Mouse (Mus musculus): Measurements from ENCODE around the gene Ppp1r1b. TPM values are rescaled to one million over a fixed set of nuclear protein-coding genes. Genes with fewer than 3 reads are reported as not detected.
A peak's percentile ranks its signal among the peaks of the same experiment; 100 is the strongest.
"Not testable (repeated sequence)": the region's sequence is repeated elsewhere in the genome, so short reads cannot be mapped to it uniquely, and the experiment has no call there.

Ppp1r1b gene
- polyA plus RNA-seq, 1 experiment from 2014 or later = 1.6 TPM

GRCm38 (mm10) chr11:98372406-98372805 is 24.2 kb downstream of the Ppp1r1b start:
- peaks cover 43% of the 10 kb centered on the region for H3K36me3 ChIP-seq
- 4% methylated on average over 2 of the region's 2 CpGs for WGBS
- no peaks in the 10 kb centered on the region for H3K9me3 ChIP-seq (replicated peaks)
- H3K4me3 ChIP-seq = peak overlapping the region; percentile 49
- peak; percentile 75 for DNase-seq (ENCODE audit: low spot score)
- H3K27ac ChIP-seq (replicated peaks) = peak overlapping the region; percentile 92
- peaks cover 44% of the 10 kb centered on the region for H3K4me1 ChIP-seq
- H3K27me3 ChIP-seq (ENCODE audit: low read depth, poor library complexity, severe bottlenecking) = no peaks in the 10 kb centered on the region

- no peak for DNase-seq (ENCODE audit: low spot score)
- no peaks in the 10 kb centered on the region for H3K9me3 ChIP-seq (replicated peaks)
- peaks cover 51% of the 10 kb centered on the region for H3K36me3 ChIP-seq
- peak overlapping the region; percentile 49; the same call in 1 of the 2 replicates for H3K4me3 ChIP-seq
- H3K27me3 ChIP-seq (ENCODE audit: low read depth, poor library complexity, severe bottlenecking) = no peaks in the 10 kb centered on the region
- WGBS = 90% methylated on average over 6 of the region's 6 CpGs
- no peak overlapping the region; the same call in 1 of the 2 replicates for H3K27ac ChIP-seq (replicated peaks)
- H3K4me1 ChIP-seq = peaks cover 44% of the 10 kb centered on the region
These were observed 25.0 kb downstream of the Ppp1r1b start for GRCm38 (mm10) chr11:98373244-98373643.

GRCm38 (mm10) chr11:98374266-98374665 is 26.1 kb downstream of the Ppp1r1b start:
- no peaks in the 10 kb centered on the region for H3K9me3 ChIP-seq (replicated peaks)
- no peak overlapping the region for H3K27ac ChIP-seq (replicated peaks)
- no peak overlapping the region for H3K4me3 ChIP-seq
- WGBS = 90% methylated on average over 8 of the region's 8 CpGs
- peaks cover 41% of the 10 kb centered on the region for H3K4me1 ChIP-seq
- DNase-seq (ENCODE audit: low spot score) = no peak
- H3K36me3 ChIP-seq = peaks cover 61% of the 10 kb centered on the region
- no peaks in the 10 kb centered on the region for H3K27me3 ChIP-seq (ENCODE audit: low read depth, poor library complexity, severe bottlenecking)

GRCm38 (mm10) chr11:98376756-98377155 is 28.6 kb downstream of the Ppp1r1b start:
- 68% methylated on average over 5 of the region's 5 CpGs for WGBS
- Histone ChIP-seq H3K9me3 (replicated peaks) (no peaks in the 10 kb centered on the region), H3K4me3 (no peak overlapping the region), H3K27ac (replicated peaks) (no peak overlapping the region), H3K4me1 (peaks cover 16% of the 10 kb centered on the region), H3K27me3 (ENCODE audit: low read depth, poor library complexity, severe bottlenecking) (no peaks in the 10 kb centered on the region), H3K36me3 (peaks cover 85% of the 10 kb centered on the region)
- no peak for DNase-seq (ENCODE audit: low spot score)

- DNase-seq (ENCODE audit: low spot score) = no peak
- H3K27ac ChIP-seq (replicated peaks) = no peak overlapping the region
- peaks cover 86% of the 10 kb centered on the region for H3K36me3 ChIP-seq
- 92% methylated on average over 11 of the region's 11 CpGs for WGBS
- H3K4me3 ChIP-seq = no peak overlapping the region
- H3K9me3 ChIP-seq (replicated peaks) = no peaks in the 10 kb centered on the region
- H3K4me1 ChIP-seq = peaks cover 6% of the 10 kb centered on the region
- no peaks in the 10 kb centered on the region for H3K27me3 ChIP-seq (ENCODE audit: low read depth, poor library complexity, severe bottlenecking)
These were observed 29.6 kb downstream of the Ppp1r1b start for GRCm38 (mm10) chr11:98377787-98378186.

- H3K27ac ChIP-seq (replicated peaks) = no peak overlapping the region
- peaks cover 12% of the 10 kb centered on the region for H3K27me3 ChIP-seq (ENCODE audit: low read depth, poor library complexity, severe bottlenecking)
- WGBS = 88% methylated on average over 7 of the region's 7 CpGs
- DNase-seq (ENCODE audit: low spot score) = no peak
- no peak overlapping the region for H3K4me3 ChIP-seq
- H3K9me3 ChIP-seq (replicated peaks) = no peaks in the 10 kb centered on the region
- H3K4me1 ChIP-seq = peaks cover 4% of the 10 kb centered on the region; the same call in 1 of the 2 replicates
- H3K36me3 ChIP-seq = peaks cover 76% of the 10 kb centered on the region
These were observed 31.2 kb downstream of the Ppp1r1b start for GRCm38 (mm10) chr11:98379379-98379778.

GRCm38 (mm10) chr11:98380106-98380505 is 31.9 kb downstream of the Ppp1r1b start:
- DNase-seq (ENCODE audit: low spot score) = no peak
- Histone ChIP-seq H3K4me1 (peaks cover 5% of the 10 kb centered on the region; the same call in 1 of the 2 replicates), H3K9me3 (replicated peaks) (no peaks in the 10 kb centered on the region), H3K27me3 (ENCODE audit: low read depth, poor library complexity, severe bottlenecking) (peaks cover 20% of the 10 kb centered on the region), H3K4me3 (no peak overlapping the region), H3K27ac (replicated peaks) (no peak overlapping the region), H3K36me3 (peaks cover 68% of the 10 kb centered on the region)
- 82% methylated on average over 6 of the region's 6 CpGs for WGBS

- Histone ChIP-seq H3K36me3 (peaks cover 53% of the 10 kb centered on the region), H3K4me3 (no peak overlapping the region), H3K27ac (replicated peaks) (no peak overlapping the region), H3K27me3 (ENCODE audit: low read depth, poor library complexity, severe bottlenecking) (peaks cover 35% of the 10 kb centered on the region), H3K9me3 (replicated peaks) (no peaks in the 10 kb centered on the region), H3K4me1 (peaks cover 10% of the 10 kb centered on the region)
- no peak for DNase-seq (ENCODE audit: low spot score)
- 92% methylated on average over 2 of the region's 2 CpGs for WGBS
These were observed 33.4 kb downstream of the Ppp1r1b start for GRCm38 (mm10) chr11:98381651-98382050.

GRCm38 (mm10) chr11:98382405-98382804 is 34.2 kb downstream of the Ppp1r1b start:
- DNase-seq (ENCODE audit: low spot score) = not testable (repeated sequence)
- 40% methylated on average over 2 of the region's 2 CpGs for WGBS

GRCm38 (mm10) chr11:98383261-98384030 is 35.2 kb downstream of the Ppp1r1b start, which contains the start of gene Tcap:
Tcap (plus strand) TSS chr11:98383811.
- no peaks in the 10 kb centered on the region for H3K9me3 ChIP-seq (replicated peaks)
- peaks cover 35% of the 10 kb centered on the region for H3K36me3 ChIP-seq
- no peak within 1 kb of the TSS; the same call in 1 of the 2 replicates for H3K27ac ChIP-seq (replicated peaks)
- WGBS = 67% methylated on average over 14 of the region's 14 CpGs
- no peak for DNase-seq (ENCODE audit: low spot score)
- H3K4me1 ChIP-seq = peaks cover 14% of the 10 kb centered on the region
- H3K27me3 ChIP-seq (ENCODE audit: low read depth, poor library complexity, severe bottlenecking) = peaks cover 53% of the 10 kb centered on the region
- no peak within 1 kb of the TSS for H3K4me3 ChIP-seq

More at GRCm38 (mm10) chr11:98382405-98382804, 34.2 kb downstream of the Ppp1r1b start:
- peaks cover 43% of the 10 kb centered on the region for H3K27me3 ChIP-seq (ENCODE audit: low read depth, poor library complexity, severe bottlenecking)
- not testable (repeated sequence) for H3K4me3 ChIP-seq; H3K9me3 ChIP-seq (replicated peaks); H3K27ac ChIP-seq (replicated peaks)
- H3K36me3 ChIP-seq = peaks cover 45% of the 10 kb centered on the region
- H3K4me1 ChIP-seq = peaks cover 12% of the 10 kb centered on the region

GRCm38 (mm10) chr11:98384216-98384615 is 36.0 kb downstream of the Ppp1r1b start:
- 72% methylated on average over 20 of the region's 20 CpGs for WGBS
- H3K27ac ChIP-seq (replicated peaks) = no peak overlapping the region; the same call in 1 of the 2 replicates

GRCm38 (mm10) chr11:98384721-98385637 is 36.8 kb downstream of the Ppp1r1b start:
- peaks cover 68% of the 10 kb centered on the region for H3K27me3 ChIP-seq (ENCODE audit: low read depth, poor library complexity, severe bottlenecking)

More at GRCm38 (mm10) chr11:98384216-98384615, 36.0 kb downstream of the Ppp1r1b start:
- Histone ChIP-seq H3K4me1 (peaks cover 22% of the 10 kb centered on the region), H3K27me3 (ENCODE audit: low read depth, poor library complexity, severe bottlenecking) (peaks cover 61% of the 10 kb centered on the region), H3K9me3 (replicated peaks) (no peaks in the 10 kb centered on the region), H3K4me3 (no peak overlapping the region), H3K36me3 (peaks cover 27% of the 10 kb centered on the region)
- DNase-seq (ENCODE audit: low spot score) = no peak

More at GRCm38 (mm10) chr11:98384721-98385637, 36.8 kb downstream of the Ppp1r1b start:
- Histone ChIP-seq H3K4me1 (peaks cover 27% of the 10 kb centered on the region), H3K9me3 (replicated peaks) (no peaks in the 10 kb centered on the region), H3K4me3 (no peak overlapping the region), H3K27ac (replicated peaks) (no peak overlapping the region), H3K36me3 (peaks cover 20% of the 10 kb centered on the region)
- 71% methylated on average over 8 of the region's 8 CpGs for WGBS
- no peak for DNase-seq (ENCODE audit: low spot score)

Measured in midbrain, embryonic 10.5 days (tissue).